Mouse (Mus musculus): ENCODE data around the gene Eif5a2. TPM values are rescaled to one million over a fixed set of nuclear protein-coding genes. Genes with fewer than 3 reads are reported as not detected.

Eif5a2 gene
- total RNA-seq, 2 experiments from 2014 or later, result 39.4 to 43.3 TPM

- DNase-seq (ENCODE audit: low spot score in 2 of 2), result no peak
Measured at GRCm38 (mm10) chr3:28808039-28808643, 27.1 kb downstream of the Eif5a2 start.

GRCm38 (mm10) chr3:28811441-28811840 lies 30.4 kb downstream of the Eif5a2 start:
- DNase-seq (ENCODE audit: low spot score in 2 of 2), result no peak

- peak in 1 of 2 experiments; percentile 31 for DNase-seq (ENCODE audit: low spot score in 2 of 2)
Measured at GRCm38 (mm10) chr3:28814361-28814760, 33.3 kb downstream of the Eif5a2 start.

- DNase-seq (ENCODE audit: low spot score in 2 of 2), result no peak
Measured at GRCm38 (mm10) chr3:28816010-28816540, 35.0 kb downstream of the Eif5a2 start.

- no peak for DNase-seq (ENCODE audit: low spot score in 2 of 2)
Measured at GRCm38 (mm10) chr3:28826272-28826671, 45.2 kb downstream of the Eif5a2 start.

GRCm38 (mm10) chr3:28827605-28828004 lies 46.5 kb downstream of the Eif5a2 start:
- DNase-seq (ENCODE audit: low spot score in 2 of 2), result no peak

GRCm38 (mm10) chr3:28829454-28829853 lies 48.4 kb downstream of the Eif5a2 start:
- no peak for DNase-seq (ENCODE audit: low spot score in 2 of 2)

GRCm38 (mm10) chr3:28836796-28837371 lies 55.8 kb downstream of the Eif5a2 start:
- no peak for DNase-seq (ENCODE audit: low spot score in 2 of 2)

GRCm38 (mm10) chr3:28841886-28842649 lies 61.0 kb downstream of the Eif5a2 start:
- no peak for DNase-seq (ENCODE audit: low spot score in 2 of 2)

GRCm38 (mm10) chr3:28843231-28843630 lies 62.2 kb downstream of the Eif5a2 start:
- DNase-seq (ENCODE audit: low spot score in 2 of 2), result no peak

GRCm38 (mm10) chr3:28847115-28847514 lies 66.0 kb downstream of the Eif5a2 start:
- no peak for DNase-seq (ENCODE audit: low spot score in 2 of 2)

Other genes starting within 250 kb of the Eif5a2 start
- not detected for gene Slc2a2, start 83.4 kb upstream of the Eif5a2 start, total RNA-seq (2021)
- gene Rpl22l1, start 24.2 kb downstream of the Eif5a2 start, total RNA-seq (2021), result 100 to 1,000 TPM; 239 to 254 TPM
- gene Gm1527, start 111.3 kb downstream of the Eif5a2 start, total RNA-seq (2021), result not detected

Measured in left cerebral cortex, adult 18-20 months (tissue).